ENCODE assay signal across 21 mouse cellular contexts in genomic region chr1:62622447-62622846, GRCm38 (mm10).
DNase-seq lines count a peak whose midpoint lies in the region; ATAC-seq and TF ChIP-seq lines count a peak whose summit lies in the region.
"Had no signal": no experiment of that assay in that cellular context is flagged by ENCODE, and none has a peak within 500 bp of the region (broad histone marks: within the 10 kb centered on the region; RNA-seq: fewer than 3 reads in every experiment).

No protein-coding gene starts in this region.

- no peaks in the 10 kb centered on the region for H3K27me3 ChIP-seq in lung, postnatal 0 days (replicated peaks; ENCODE audit: insufficient read depth, low read length)
- H3K27me3 ChIP-seq: embryonic facial prominence, embryonic 13.5 days; embryonic facial prominence, embryonic 15.5 days; forebrain, embryonic 12.5 days had no signal

- TF ChIP-seq EP300 in lung, postnatal 0 days (IDR thresholded peaks at IDR 0.05), result peak; percentile 37; the same call in 1 of the 2 replicates

- no peaks in the 10 kb centered on the region for H3K9me3 ChIP-seq in lung, postnatal 0 days (ENCODE audit: low read length)
- H3K9me3 ChIP-seq: embryonic facial prominence, embryonic 13.5 days; embryonic facial prominence, embryonic 15.5 days; forebrain, embryonic 10.5 days; forebrain, embryonic 12.5 days had no signal

- no peak overlapping the region for H3K4me3 ChIP-seq in lung, postnatal 0 days (ENCODE audit: low read depth, low read length)
- H3K4me3 ChIP-seq in lung, adult 2 months (replicated peaks; ENCODE audit: extremely low read depth, low read depth, low read length), result no peak overlapping the region
- H3K4me3 ChIP-seq: embryonic facial prominence, embryonic 13.5 days; embryonic facial prominence, embryonic 15.5 days; erythroblast, embryonic 14.5 days; forebrain, embryonic 10.5 days; forebrain, embryonic 12.5 days had no signal

- H3K27ac ChIP-seq in lung, postnatal 0 days (ENCODE audit: low read length), result no peak overlapping the region
- H3K27ac ChIP-seq: embryonic facial prominence, embryonic 13.5 days; embryonic facial prominence, embryonic 15.5 days; forebrain, embryonic 10.5 days; forebrain, embryonic 12.5 days had no signal

- TF ChIP-seq CTCF in lung, postnatal 0 days (IDR thresholded peaks at IDR 0.05), result no peak
- no peak for TF ChIP-seq CTCF in lung, adult 2 months (IDR thresholded peaks at IDR 0.05; ENCODE audit: insufficient read depth, low read length)

- H3K36me3 ChIP-seq in lung, postnatal 0 days (ENCODE audit: insufficient read depth, low read length), result no peaks in the 10 kb centered on the region
- H3K36me3 ChIP-seq: embryonic facial prominence, embryonic 13.5 days; embryonic facial prominence, embryonic 15.5 days; forebrain, embryonic 10.5 days; forebrain, embryonic 12.5 days had no signal

- no peak for TF ChIP-seq POLR2A in lung, adult 2 months (IDR thresholded peaks at IDR 0.05; ENCODE audit: borderline replicate concordance, extremely low read depth, low read depth, low read length)

- ATAC-seq in lung, postnatal 0 days, result no peak
- ATAC-seq: forebrain, embryonic 14.5 days; forebrain, embryonic 16.5 days had no signal

- DNase-seq in lung, postnatal 0 days (ENCODE audit: low spot score), result peak; percentile 12
- no peak for DNase-seq in lung, adult 2 months
- DNase-seq in lung, postnatal 36 days, result peak; percentile 17
- DNase-seq in lung, postnatal 10 days, result no peak
- DNase-seq: adrenal gland, adult 2 months; adrenal gland, postnatal 10 days; adrenal gland, postnatal 25 days; cerebellum, adult 11 months; cerebellum, adult 18-20 months; cerebellum, adult 8-10 months; cerebellum, adult 9-11 months; cerebellum, postnatal 14 days; cerebellum, postnatal 36 days; embryo, embryonic 11 days had no signal

- peaks cover 5% of the 10 kb centered on the region; the same call in 1 of the 2 replicates for H3K4me1 ChIP-seq in lung, postnatal 0 days (ENCODE audit: insufficient read depth, low read depth, low read length)
- H3K4me1 ChIP-seq in lung, adult 2 months (ENCODE audit: control insufficient read depth, insufficient read depth, low read length), result no peaks in the 10 kb centered on the region; the same call in 1 of the 2 replicates
- H3K4me1 ChIP-seq: embryonic facial prominence, embryonic 13.5 days; forebrain, embryonic 12.5 days had no signal

- H3K9ac ChIP-seq in lung, postnatal 0 days (replicated peaks; ENCODE audit: low read depth), result no peak overlapping the region
- H3K9ac ChIP-seq: embryonic facial prominence, embryonic 13.5 days; embryonic facial prominence, embryonic 15.5 days; forebrain, embryonic 12.5 days had no signal

- 81% methylated on average over 1 of the region's 1 CpGs for WGBS in lung, postnatal 0 days
- 82% methylated on average over 1 of the region's 1 CpGs for WGBS in lung, adult 2 months

- no peak overlapping the region for H3K4me2 ChIP-seq in lung, postnatal 0 days (replicated peaks; ENCODE audit: low read depth, low read length)
- H3K4me2 ChIP-seq: embryonic facial prominence, embryonic 13.5 days; embryonic facial prominence, embryonic 15.5 days; forebrain, embryonic 12.5 days had no signal

Comparison
In these comparisons a context has a peak if more than half of its experiments do, and no peak if none do; other contexts are left out.
1. DNase-seq: peak in lung, postnatal 0 days (single experiment) and lung, postnatal 36 days (single experiment); none in lung, adult 2 months (single experiment) and lung, postnatal 10 days (single experiment).